Mouse (Mus musculus): ENCODE data around the gene Tpi1. TPM values are rescaled to one million over a fixed set of nuclear protein-coding genes. Genes with fewer than 3 reads are reported as not detected.
A peak's percentile ranks its signal among the peaks of the same experiment; 100 is the strongest.

Tpi1 gene
- polyA plus RNA-seq, 1 experiment from 2014 or later = 346 TPM

GRCm38 (mm10) chr6:124779984-124780416, 34.1 kb downstream of the Tpi1 start:
- ATAC-seq (no peak), DNase-seq (no peak)
- H3K27me3 ChIP-seq (ENCODE audit: insufficient read depth, low read length) = 0 out of 2 replicates have a peak, but pooled peaks cover 5% of the 10 kb centered on the region
- H3K4me3 ChIP-seq (ENCODE audit: low read depth, low read length) = peak overlapping the region; percentile 33
- TF ChIP-seq EP300 (IDR thresholded peaks at IDR 0.05; ENCODE audit: low read depth) (no peak), CTCF (IDR thresholded peaks at IDR 0.05; ENCODE audit: low read depth) (no peak)
- H3K9ac ChIP-seq (replicated peaks) = no peak overlapping the region
- peak overlapping the region; percentile 61 for H3K4me2 ChIP-seq (ENCODE audit: low read depth, low read length)
- H3K36me3 ChIP-seq (replicated peaks; ENCODE audit: insufficient read depth, low read length) = no peaks in the 10 kb centered on the region
- no peaks in the 10 kb centered on the region for H3K9me3 ChIP-seq (ENCODE audit: low read length)
- H3K27ac ChIP-seq (ENCODE audit: low read depth) = no peak overlapping the region
- WGBS (ENCODE audit: insufficient replicate concordance) = 15% methylated on average over 10 of the region's 10 CpGs
- peaks cover 12% of the 10 kb centered on the region for H3K4me1 ChIP-seq (ENCODE audit: insufficient read depth)

- Histone ChIP-seq H3K27ac (ENCODE audit: low read depth) (no peak within 1 kb of the TSS), H3K9ac (replicated peaks) (no peak within 1 kb of the TSS), H3K27me3 (ENCODE audit: insufficient read depth, low read length) (0 out of 2 replicates have a peak, but pooled peaks cover 5% of the 10 kb centered on the region), H3K4me2 (ENCODE audit: low read depth, low read length) (peak within 1 kb of the TSS; percentile 61), H3K4me1 (ENCODE audit: insufficient read depth) (peaks cover 12% of the 10 kb centered on the region), H3K9me3 (ENCODE audit: low read length) (no peaks in the 10 kb centered on the region), H3K36me3 (replicated peaks; ENCODE audit: insufficient read depth, low read length) (no peaks in the 10 kb centered on the region), H3K4me3 (ENCODE audit: low read depth, low read length) (peak within 1 kb of the TSS; percentile 33)
- 3% methylated on average over 23 of the region's 23 CpGs for WGBS (ENCODE audit: insufficient replicate concordance)
- TF ChIP-seq EP300 (IDR thresholded peaks at IDR 0.05; ENCODE audit: low read depth) = no peak
- no peak for TF ChIP-seq CTCF (IDR thresholded peaks at IDR 0.05; ENCODE audit: low read depth)
- peak; percentile 17; the same call in 1 of the 2 replicates for ATAC-seq
- DNase-seq = no peak
Observed at GRCm38 (mm10) chr6:124779222-124779983, 34.7 kb downstream of the Tpi1 start, which contains the start of gene Lrrc23. Lrrc23 (minus strand) TSS chr6:124779727.

GRCm38 (mm10) chr6:124770511-124770910, 43.6 kb downstream of the Tpi1 start:
- 80% methylated on average over 15 of the region's 15 CpGs for WGBS (ENCODE audit: insufficient replicate concordance)
- DNase-seq (no peak), ATAC-seq (no peak)
- no peak overlapping the region for H3K27ac ChIP-seq (ENCODE audit: low read depth)
- no peaks in the 10 kb centered on the region for H3K9me3 ChIP-seq (ENCODE audit: low read length)
- H3K4me2 ChIP-seq (ENCODE audit: low read depth, low read length) = no peak overlapping the region
- no peak overlapping the region for H3K4me3 ChIP-seq (ENCODE audit: low read depth, low read length)
- H3K36me3 ChIP-seq (replicated peaks; ENCODE audit: insufficient read depth, low read length) = no peaks in the 10 kb centered on the region
- H3K4me1 ChIP-seq (ENCODE audit: insufficient read depth) = 0 out of 2 replicates have a peak, but pooled peaks cover 7% of the 10 kb centered on the region
- TF ChIP-seq EP300 (IDR thresholded peaks at IDR 0.05; ENCODE audit: low read depth) (no peak), CTCF (IDR thresholded peaks at IDR 0.05; ENCODE audit: low read depth) (no peak)
- no peak overlapping the region for H3K9ac ChIP-seq (replicated peaks)
- H3K27me3 ChIP-seq (ENCODE audit: insufficient read depth, low read length) = peaks cover 21% of the 10 kb centered on the region

- Histone ChIP-seq H3K36me3 (replicated peaks; ENCODE audit: insufficient read depth, low read length) (no peaks in the 10 kb centered on the region), H3K4me2 (ENCODE audit: low read depth, low read length) (peak overlapping the region; percentile 78; the same call in 1 of the 2 replicates), H3K4me3 (ENCODE audit: low read depth, low read length) (no peak overlapping the region), H3K27me3 (ENCODE audit: insufficient read depth, low read length) (peaks cover 21% of the 10 kb centered on the region), H3K9me3 (ENCODE audit: low read length) (no peaks in the 10 kb centered on the region), H3K9ac (replicated peaks) (no peak overlapping the region), H3K27ac (ENCODE audit: low read depth) (no peak overlapping the region), H3K4me1 (ENCODE audit: insufficient read depth) (0 out of 2 replicates have a peak, but pooled peaks cover 7% of the 10 kb centered on the region)
- ATAC-seq (no peak), DNase-seq (no peak)
- no peak for TF ChIP-seq CTCF (IDR thresholded peaks at IDR 0.05; ENCODE audit: low read depth)
- 39% methylated on average over 7 of the region's 7 CpGs for WGBS (ENCODE audit: insufficient replicate concordance)
Observed at GRCm38 (mm10) chr6:124770013-124770412, 44.1 kb downstream of the Tpi1 start.

- DNase-seq = peak; percentile 55
- TF ChIP-seq CTCF (IDR thresholded peaks at IDR 0.05; ENCODE audit: low read depth) = no peak
- TF ChIP-seq EP300 (IDR thresholded peaks at IDR 0.05; ENCODE audit: low read depth) = no peak
Observed at GRCm38 (mm10) chr6:124769101-124769765, 44.9 kb downstream of the Tpi1 start, which contains the start of gene Eno2. Eno2 (minus strand) TSS chr6:124769673.

GRCm38 (mm10) chr6:124768704-124769044, 45.4 kb downstream of the Tpi1 start:
- no peak for DNase-seq
- H3K27me3 ChIP-seq (ENCODE audit: insufficient read depth, low read length) = peaks cover 21% of the 10 kb centered on the region
- ATAC-seq = no peak

More at GRCm38 (mm10) chr6:124769101-124769765, 44.9 kb downstream of the Tpi1 start, which contains the start of gene Eno2:
- Histone ChIP-seq H3K4me1 (ENCODE audit: insufficient read depth) (0 out of 2 replicates have a peak, but pooled peaks cover 7% of the 10 kb centered on the region), H3K27ac (ENCODE audit: low read depth) (no peak within 1 kb of the TSS), H3K9me3 (ENCODE audit: low read length) (no peaks in the 10 kb centered on the region), H3K9ac (replicated peaks) (peak within 1 kb of the TSS; percentile 31), H3K4me2 (ENCODE audit: low read depth, low read length) (peak within 1 kb of the TSS; percentile 78), H3K4me3 (ENCODE audit: low read depth, low read length) (peak within 1 kb of the TSS; percentile 48), H3K36me3 (replicated peaks; ENCODE audit: insufficient read depth, low read length) (no peaks in the 10 kb centered on the region), H3K27me3 (ENCODE audit: insufficient read depth, low read length) (peaks cover 21% of the 10 kb centered on the region)
- ATAC-seq = peak; percentile 45; the same call in 1 of the 2 replicates
- WGBS (ENCODE audit: insufficient replicate concordance) = 2% methylated on average over 47 of the region's 54 CpGs

More at GRCm38 (mm10) chr6:124768704-124769044, 45.4 kb downstream of the Tpi1 start:
- no peaks in the 10 kb centered on the region for H3K36me3 ChIP-seq (replicated peaks; ENCODE audit: insufficient read depth, low read length)
- 3% methylated on average over 9 of the region's 9 CpGs for WGBS (ENCODE audit: insufficient replicate concordance)
- peak overlapping the region; percentile 31; the same call in 1 of the 2 replicates for H3K9ac ChIP-seq (replicated peaks)
- H3K4me3 ChIP-seq (ENCODE audit: low read depth, low read length) = peak overlapping the region; percentile 48
- H3K9me3 ChIP-seq (ENCODE audit: low read length) = no peaks in the 10 kb centered on the region
- H3K4me1 ChIP-seq (ENCODE audit: insufficient read depth) = 0 out of 2 replicates have a peak, but pooled peaks cover 7% of the 10 kb centered on the region
- H3K27ac ChIP-seq (ENCODE audit: low read depth) = no peak overlapping the region
- H3K4me2 ChIP-seq (ENCODE audit: low read depth, low read length) = peak overlapping the region; percentile 78
- TF ChIP-seq EP300 (IDR thresholded peaks at IDR 0.05; ENCODE audit: low read depth) (no peak), CTCF (IDR thresholded peaks at IDR 0.05; ENCODE audit: low read depth) (no peak)
